Mouse (Mus musculus) right cerebral cortex, adult 2 months (tissue): ENCODE results near the gene Bloc1s2.
A peak's percentile ranks its signal among the peaks of the same experiment; 100 is the strongest.

Experiments
- DNase-seq, 2 experiments: peaks; one replicate each; pipeline ENCODE4 v3.0.0; 2021 to 2022; ENCODE audit warnings: low spot score in 2 of 2

The Bloc1s2 gene

GRCm38 (mm10) chr19:44145702-44146567 lies at the start of gene Bloc1s2:
Gene Bloc1s2, minus strand, starts transcription at chr19:44146446.
- DNase-seq = peak; percentile 88 to 90

DNA sequence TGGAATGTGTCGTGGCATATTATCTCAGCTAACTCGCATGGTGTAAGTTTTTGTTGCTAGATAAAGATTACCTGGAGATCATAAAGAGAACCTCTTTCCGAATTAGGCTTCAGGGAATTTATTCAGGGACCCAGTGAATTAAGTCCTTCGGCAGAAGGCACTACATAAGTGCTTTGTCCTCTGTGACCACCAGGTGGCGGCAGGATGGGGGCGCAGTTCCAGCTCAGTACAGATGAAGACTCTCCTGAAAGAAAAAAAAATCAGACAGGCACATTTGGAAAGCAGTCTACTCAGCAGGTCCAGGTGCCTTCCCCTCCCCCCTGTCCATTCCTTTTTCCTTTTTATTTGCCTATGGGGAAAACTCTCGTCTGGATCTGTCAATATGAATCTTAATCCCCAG lies 48.9 kb upstream of the Bloc1s2 start:
- DNase-seq = peak; percentile 72 to 83

DNA sequence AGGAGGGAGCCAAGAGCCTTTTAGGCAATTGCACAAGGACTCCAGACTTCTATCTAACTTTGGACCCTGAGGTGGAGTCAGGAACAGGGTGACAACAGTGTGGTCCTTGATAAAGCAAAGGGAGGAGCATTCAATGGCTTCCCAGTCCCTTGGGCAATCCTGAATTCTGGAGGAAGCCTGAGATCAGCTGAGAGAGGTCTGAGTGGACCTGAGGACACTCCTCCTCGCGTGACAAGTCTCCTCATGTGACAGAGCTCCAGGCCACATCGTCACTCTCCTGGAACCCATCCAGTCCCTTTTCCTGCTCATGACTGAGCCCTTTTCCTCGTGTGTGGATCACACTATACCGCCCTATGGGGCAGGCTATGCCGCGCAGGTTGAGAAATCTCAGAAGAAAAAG lies 47.7 kb upstream of the Bloc1s2 start:
- no peak for DNase-seq

DNA sequence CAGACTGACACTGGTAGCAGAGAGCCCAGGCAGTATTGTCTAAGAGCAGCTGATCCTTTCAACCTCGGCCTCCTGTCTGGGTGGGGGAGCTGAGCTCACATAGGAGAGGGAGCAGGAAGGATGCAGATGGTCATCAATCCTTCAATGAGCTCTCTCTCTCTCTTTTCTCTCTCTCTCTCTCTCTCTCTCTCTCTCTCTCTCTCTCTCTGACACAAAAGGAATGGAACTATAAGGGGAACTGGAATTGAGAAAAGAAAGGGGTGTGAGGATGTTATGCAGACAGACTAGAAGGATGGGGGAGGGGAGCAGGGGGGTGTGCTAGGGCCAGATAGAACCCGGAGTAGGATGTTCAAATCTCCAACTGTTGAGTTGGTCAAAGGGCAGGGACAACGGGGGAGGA lies 46.1 kb upstream of the Bloc1s2 start, which contains the start of gene Pkd2l1:
Gene Pkd2l1 (minus strand): TSS at position 101 of the 400 bp plus-strand sequence.
- no peak for DNase-seq

DNA sequence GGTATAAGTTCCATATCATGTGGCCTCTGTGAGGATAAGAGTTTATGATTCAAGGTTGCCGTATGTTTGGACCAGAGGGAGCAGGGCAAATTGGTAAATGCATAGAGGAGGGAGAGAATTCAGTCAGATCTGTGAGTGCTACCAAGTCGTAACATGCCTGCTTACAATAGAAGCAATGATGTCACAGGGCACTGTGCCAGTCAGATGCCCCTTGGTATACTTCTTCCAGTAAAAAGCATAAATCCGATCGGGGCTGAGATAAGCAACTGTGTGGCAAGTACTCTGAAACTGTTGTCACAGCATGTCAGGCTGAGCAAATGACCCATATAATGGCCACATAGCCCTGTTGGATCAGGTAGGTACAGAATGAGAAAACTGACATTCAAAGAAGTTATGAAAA lies 42.8 kb upstream of the Bloc1s2 start:
- DNase-seq = no peak

DNA sequence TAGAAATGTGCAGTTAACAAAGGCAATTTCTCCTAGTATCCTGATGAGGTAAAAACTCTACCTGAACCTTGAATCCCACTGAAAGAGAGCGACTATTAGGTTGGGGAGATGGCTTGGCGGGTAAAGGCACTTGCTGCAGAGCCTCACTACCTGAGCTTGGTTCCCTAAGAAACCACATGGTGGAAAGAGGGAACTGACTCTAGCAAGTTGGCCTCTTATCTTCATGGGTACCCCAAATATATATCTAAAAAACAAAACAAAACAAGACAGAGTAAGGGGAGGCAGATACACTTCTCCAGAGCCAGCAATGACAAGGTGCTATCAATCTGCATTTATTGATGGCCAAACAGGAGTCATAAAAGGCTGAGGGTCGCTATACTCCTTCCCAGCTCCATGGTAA lies 37.7 kb upstream of the Bloc1s2 start:
- no peak for DNase-seq

DNA sequence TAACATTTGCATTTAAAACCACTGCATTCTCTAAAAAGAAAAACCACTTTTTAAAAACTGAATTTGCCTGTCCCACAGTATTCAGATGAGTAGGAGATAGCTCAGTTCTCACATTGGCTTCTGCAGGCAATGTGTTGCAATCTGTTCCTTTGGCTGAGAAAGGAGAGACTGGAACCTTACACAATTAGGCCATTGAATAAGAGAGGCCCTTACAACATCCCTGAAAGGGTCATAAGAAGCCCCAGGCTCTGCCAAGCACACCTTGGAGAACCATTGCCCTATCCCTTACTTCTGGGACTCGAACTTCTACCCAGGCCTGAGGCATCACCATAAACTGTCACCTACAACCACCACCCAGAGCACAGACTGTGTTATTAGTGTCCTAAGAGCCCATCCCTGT lies 34.3 kb upstream of the Bloc1s2 start:
- DNase-seq = no peak

DNA sequence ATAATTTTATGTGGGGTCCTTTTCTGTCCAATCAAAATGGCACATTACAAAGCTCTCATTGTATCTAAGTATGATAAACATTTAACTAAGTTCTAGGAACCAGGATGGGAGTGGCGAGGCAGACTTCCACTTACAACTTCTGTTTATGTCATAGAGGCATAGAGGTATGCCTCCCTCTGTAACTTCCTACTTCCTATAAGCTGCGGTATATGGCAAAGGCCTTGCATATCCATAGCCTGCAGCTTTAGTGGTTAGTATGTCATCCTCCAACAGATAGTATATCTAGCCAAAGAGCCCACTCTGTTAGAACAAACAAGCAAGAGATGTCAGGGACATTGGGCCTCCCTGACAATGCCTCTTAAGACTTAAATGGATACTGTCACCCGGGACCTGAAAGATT lies 30.5 kb upstream of the Bloc1s2 start:
- DNase-seq = no peak

- DNase-seq = no peak
Observed at GRCm38 (mm10) chr19:44174835-44175234, 28.6 kb upstream of the Bloc1s2 start.

DNA sequence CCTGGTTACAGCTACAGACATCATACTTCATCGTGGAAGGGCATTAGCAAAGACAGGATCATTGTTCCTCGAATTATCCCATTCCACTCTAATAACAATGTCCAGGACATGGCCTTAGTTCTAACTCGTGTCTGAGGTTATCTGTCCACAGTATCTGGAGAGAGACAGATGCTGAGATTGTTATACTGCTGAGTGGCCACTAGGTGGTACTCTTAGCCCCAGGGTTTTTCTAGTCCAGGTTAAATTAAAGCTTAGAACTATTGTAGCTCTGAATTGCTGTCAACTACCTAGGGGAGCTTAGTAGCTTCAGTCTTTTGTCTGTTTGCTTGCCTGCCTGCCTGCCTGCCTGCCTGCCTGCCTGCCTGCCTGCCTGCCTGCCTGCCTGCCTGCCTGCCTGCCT lies 15.3 kb upstream of the Bloc1s2 start:
- peak in 1 of 2 experiments; percentile 29 for DNase-seq

- DNase-seq = no peak
Observed at GRCm38 (mm10) chr19:44159386-44159785, 13.1 kb upstream of the Bloc1s2 start.

DNA sequence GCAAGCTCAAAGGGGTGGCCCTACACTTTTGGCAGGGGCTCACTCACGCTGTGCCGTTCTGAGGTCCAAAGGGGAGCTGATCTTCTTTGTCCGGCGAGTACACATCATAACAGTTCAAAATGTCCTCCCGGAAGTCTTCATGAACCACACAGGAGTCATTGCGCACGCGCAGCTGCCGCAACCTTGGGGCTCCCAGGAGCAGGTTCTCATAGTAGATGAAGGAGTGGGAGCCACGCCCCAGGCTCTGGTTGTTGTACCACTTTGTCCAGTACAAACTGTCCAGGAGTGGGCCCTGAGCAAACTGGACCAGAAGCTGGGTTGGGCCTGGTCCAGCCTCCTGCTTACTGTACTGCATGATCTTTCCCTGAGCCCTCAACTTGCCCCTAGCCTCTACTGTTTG lies 10.8 kb upstream of the Bloc1s2 start:
- no peak for DNase-seq

DNA sequence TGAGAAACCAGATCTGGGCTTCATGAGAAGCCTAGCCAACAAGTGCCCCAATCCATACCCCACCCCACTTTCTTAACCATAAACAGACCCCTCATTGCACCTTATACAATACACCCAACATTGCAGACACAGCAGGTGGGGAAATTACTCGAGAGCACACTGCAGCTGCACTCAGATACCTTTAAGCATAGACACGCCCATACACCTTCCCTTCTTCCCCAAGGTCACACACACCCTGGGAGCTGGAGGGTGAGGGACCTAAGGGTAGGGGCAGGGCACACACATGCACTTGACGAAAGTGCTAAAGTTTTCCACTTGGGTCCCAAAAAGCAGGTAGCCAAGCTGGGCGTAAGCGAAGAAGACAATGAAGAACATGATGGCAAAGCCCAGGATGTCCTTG lies 7.5 kb upstream of the Bloc1s2 start:
- DNase-seq = no peak

DNA sequence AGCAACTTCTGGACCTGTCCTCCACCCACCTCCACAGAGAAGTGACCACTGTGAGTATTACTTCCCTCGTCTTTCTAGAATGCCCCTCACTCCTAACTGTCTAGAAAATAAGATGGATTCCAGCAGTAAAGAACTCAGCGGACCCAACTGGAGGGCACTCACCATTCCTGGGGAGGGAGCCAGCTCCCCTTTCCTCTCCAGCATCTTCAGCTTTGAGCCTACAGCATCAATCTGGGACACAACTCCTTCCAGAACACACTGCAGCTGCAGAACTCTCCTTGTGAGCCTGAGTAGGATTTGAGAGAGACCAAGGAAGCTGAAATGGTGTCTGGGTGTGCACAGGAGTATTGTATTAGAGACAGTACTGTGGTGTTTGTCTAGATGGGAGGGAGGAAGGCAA lies 2.7 kb upstream of the Bloc1s2 start:
- no peak for DNase-seq

GRCm38 (mm10) chr19:44148345-44148744 lies 2.1 kb upstream of the Bloc1s2 start:
- no peak for DNase-seq

- DNase-seq = no peak
Observed at GRCm38 (mm10) chr19:44146951-44147350, 705 bp upstream of the Bloc1s2 start.

DNA sequence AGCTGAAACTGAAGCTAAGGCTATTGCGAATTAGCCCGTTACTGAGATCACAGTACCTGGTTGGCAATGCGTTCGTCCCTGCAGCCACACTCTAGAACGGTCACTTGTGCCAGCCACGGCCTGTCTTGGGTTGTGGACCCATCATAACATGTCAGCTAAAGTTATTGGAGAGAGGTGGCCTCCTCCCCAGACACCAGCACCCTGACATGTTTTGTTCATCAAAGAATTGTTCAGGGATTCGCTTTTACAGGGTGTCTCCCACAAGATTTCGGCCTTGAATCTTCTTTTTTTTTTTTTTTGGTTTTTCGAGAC lies 278 bp upstream of the Bloc1s2 start:
- DNase-seq = no peak

DNA sequence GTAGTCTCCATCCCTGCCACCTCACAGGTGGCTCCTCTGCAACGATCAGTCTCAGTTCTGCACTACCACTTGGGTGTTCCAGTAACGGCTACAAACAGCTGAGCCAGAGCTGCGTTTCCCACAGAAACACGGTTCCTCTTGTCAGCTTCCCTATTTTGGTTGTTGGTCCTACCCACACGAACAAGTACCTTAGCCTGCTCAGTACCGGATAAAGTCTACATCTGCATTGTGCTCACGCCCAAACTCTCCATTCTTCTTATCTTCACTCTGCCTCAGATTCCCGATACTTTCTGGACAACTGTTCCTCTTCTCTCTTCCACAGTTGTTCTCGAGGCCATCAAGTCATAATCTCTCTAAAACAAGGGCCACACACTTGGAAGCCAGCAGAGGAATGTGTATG lies 1.9 kb downstream of the Bloc1s2 start:
- no peak for DNase-seq

DNA sequence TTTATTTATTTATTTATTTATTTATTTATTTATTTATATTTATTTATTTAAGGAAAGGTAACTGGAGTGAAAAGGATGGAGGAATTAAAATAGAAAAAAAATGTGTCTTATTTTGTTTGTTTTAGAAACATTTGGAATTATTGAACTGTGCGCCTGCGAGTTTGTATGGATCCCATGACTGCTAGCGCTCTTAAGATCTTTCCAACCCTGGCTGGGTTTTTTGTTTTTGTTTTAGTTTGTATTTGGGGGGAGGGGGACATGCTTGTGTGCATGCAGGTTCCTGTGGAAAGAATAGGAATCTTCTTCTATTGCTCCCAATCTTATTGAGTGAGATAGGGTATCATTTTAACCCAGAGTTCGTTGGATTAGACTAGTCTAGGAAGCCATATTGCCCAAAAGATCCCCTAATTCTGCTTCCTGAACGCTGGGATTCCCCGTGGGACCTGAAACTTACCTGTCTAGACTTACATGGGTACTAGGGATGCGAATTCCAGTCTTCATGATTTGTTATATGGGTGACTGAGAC lies 10.2 kb downstream of the Bloc1s2 start:
- no peak for DNase-seq

DNA sequence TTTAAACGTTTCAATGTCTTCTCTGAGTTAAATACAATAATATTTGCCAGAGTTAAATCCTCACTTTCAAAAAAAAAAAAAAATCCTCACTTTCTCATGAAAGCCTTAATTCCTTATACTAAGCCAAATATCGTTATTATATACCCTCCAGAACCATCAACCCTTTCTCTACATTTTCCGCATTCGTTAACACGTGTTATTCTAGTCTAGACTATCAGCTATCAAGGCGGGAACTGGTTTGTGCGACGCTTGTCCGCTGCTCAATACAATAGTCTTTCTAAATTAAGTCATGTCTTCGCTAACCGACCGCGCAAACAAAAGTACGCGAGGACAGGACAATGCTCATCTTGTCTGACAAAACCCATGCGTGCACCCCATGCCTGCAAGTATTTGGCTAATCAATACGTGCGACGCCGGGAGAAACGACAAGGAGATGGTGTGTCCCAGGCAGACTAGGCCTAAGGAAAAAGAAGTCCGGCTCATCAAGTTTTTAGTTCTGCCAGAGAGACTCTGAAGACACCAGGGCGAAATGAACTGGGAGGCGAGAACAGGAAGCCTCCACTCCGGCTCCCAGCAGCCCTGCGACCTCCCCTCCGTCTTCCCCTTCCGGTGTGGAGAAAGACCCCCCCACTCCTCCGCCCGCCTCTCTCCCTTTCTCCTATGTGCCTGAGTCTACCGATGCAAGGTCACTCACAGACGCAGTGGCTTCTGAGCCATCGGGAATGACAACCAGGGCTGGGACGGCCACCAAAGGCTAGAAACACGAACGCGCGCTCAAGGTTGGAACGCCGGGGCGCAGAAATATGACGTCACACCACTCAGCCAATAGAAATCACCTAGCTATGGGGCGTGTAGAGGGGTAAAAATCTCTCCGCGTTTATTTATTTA lies 10.9 kb downstream of the Bloc1s2 start, which contains the start of gene Cwf19l1:
Gene Cwf19l1 (minus strand): TSS at position 805 of the 888 bp plus-strand sequence.
- peak; percentile 87 to 92 for DNase-seq

GRCm38 (mm10) chr19:44132917-44133316 lies 13.3 kb downstream of the Bloc1s2 start:
- no peak for DNase-seq

DNA sequence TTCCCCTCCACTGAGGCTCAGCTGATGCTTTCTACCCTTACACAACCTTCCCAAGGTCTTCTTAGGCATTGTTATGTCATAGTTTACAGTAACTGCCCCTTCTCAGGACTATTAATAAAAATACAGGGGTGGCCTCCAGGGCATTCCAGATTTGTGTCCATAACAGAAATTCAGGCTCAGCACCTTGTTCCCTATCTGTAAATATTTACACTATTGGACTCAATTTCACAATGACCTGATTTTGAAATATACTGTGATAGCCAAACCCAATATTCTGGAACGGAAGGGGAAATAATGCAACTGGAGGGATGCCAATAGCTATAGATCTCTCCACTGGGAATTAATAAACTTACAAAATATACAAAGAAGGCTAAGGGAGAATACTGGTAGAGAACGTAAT lies 17.7 kb downstream of the Bloc1s2 start:
- no peak for DNase-seq
